Mouse (Mus musculus): ENCODE measurements around the gene Dip2b.

The Dip2b gene

DNA sequence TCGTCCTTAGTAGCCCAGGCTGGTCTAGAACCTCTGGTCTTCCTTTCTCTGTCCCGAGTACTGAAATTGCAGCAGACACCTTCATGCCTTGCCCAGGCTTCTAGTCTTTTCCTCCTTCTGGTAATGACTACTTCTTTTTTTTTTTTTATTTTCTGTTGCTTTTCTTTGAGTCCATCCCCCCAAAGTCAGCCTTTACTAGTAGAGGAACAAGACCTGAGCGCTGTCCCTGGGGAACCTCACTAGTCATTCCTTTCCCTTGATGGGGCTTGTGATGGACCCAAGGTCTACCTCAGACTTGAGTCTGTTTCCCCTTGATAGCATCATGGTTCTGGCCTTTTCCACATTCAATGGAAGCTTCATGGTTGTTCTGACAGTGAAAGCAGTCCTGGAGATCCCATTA, 179.6 kb downstream of the Dip2b start:
- DNase-seq (ENCODE audit: low read depth, low spot score), result no peak

DNA sequence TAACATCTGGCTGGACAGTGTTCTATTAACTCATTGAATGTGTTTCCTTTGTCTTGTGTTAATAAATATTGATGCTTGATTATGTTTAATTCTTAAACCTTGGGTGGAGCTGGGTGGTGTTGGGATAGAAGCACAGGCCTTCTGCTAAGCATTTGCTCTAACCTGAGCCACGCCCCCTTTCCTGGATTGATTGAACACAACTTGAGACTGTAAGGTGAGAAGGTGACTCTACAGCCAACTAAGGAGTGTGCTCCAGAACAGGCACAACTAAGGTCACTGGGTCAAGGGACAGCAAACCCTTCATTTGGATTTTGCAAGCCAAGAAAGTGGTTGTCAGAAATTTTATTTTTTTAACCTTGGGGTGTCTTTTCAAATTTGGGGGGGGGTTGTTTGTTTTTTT, 180.9 kb downstream of the Dip2b start:
- DNase-seq (ENCODE audit: low read depth, low spot score), result no peak

DNA sequence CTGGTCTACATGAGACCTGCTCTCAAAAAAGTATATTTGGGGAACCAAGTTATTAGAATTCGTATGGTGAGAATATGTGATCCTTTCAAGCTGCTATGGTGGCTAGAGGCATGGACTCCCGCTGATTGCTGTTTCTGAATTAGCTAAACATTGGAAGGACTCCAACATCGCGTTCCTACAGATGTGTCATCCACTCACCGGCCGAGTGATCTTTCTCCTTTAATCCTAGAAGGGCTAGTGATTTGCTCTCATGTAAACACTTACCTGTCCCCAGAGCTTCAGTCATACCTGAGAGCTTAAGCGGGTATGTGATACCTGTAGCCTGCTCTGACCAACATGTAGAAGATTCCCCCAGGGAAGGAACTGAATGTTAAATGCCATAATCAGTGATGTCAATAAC, 182.5 kb downstream of the Dip2b start:
- no peak for DNase-seq (ENCODE audit: low read depth, low spot score)

DNA sequence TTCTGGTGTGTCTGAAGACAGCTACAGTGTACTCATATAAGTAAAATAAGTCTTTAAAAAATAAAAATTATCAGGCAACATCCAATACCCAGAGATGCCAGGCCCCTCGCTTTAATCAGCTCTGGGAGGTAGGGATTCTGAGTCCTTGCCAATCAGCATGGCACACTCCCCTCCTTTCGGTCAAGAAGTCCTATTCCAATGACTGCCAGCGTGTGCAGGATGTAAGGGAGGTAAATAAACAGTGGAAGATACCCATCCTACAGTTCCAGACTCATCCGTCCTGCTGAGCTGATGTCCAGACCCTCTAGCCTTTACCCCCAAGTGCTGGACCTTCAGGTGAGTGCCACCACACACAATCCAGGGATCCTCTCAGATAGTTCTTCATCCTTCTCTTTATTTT, 186.9 kb downstream of the Dip2b start:
- no peak for DNase-seq (ENCODE audit: low read depth, low spot score)

DNA sequence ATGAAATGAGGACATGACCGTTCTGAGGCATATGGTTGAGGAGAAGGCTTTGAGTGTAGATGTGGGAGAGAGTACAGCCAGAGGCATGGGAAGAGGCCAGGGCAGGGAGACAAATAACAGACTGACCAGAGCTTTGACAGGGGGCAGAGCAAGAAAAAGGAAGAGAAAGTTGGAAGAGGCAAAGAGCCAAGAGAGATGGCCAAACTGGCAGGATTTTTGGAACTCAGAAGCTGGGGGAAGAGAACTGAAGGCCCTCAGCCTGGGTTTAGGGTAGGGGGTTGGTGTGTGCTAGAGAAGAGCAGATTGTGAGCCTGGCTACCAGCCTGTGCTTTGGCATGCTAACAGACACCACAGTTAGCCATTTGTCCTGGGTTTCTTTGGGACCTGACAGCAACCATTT, 187.4 kb downstream of the Dip2b start:
- no peak for DNase-seq (ENCODE audit: low read depth, low spot score)

DNA sequence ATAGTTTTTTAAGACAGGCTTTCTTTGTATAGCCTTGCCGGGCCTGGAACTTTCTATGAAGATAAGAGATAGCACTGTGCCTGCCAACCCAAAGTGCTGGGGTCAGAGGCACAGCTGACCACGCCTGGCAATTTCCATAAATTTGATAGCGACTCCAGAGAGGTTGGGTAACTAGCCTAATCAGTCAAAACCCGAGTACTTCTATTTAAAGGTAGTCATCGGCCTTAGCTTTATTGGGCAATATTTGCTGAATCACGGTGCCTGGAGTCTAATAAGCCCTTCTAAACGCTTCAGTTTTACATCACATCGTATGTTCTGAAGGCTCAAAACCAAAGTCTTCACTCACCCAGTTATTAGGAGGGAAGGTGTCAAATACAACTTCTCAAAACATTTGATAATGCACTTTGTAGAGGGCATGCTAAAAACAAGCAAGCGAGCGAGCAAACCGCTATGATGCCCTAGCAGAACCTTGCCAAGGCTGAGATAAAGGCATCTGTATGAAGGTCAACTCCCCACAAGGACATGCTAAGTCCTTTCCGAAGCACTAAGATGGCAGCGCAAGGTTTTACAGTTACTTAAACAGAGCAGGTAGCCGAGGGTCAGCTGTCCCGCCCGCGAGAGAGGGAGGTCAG, 188.7 kb downstream of the Dip2b start:
- DNase-seq (ENCODE audit: low read depth, low spot score), result no peak

DNA sequence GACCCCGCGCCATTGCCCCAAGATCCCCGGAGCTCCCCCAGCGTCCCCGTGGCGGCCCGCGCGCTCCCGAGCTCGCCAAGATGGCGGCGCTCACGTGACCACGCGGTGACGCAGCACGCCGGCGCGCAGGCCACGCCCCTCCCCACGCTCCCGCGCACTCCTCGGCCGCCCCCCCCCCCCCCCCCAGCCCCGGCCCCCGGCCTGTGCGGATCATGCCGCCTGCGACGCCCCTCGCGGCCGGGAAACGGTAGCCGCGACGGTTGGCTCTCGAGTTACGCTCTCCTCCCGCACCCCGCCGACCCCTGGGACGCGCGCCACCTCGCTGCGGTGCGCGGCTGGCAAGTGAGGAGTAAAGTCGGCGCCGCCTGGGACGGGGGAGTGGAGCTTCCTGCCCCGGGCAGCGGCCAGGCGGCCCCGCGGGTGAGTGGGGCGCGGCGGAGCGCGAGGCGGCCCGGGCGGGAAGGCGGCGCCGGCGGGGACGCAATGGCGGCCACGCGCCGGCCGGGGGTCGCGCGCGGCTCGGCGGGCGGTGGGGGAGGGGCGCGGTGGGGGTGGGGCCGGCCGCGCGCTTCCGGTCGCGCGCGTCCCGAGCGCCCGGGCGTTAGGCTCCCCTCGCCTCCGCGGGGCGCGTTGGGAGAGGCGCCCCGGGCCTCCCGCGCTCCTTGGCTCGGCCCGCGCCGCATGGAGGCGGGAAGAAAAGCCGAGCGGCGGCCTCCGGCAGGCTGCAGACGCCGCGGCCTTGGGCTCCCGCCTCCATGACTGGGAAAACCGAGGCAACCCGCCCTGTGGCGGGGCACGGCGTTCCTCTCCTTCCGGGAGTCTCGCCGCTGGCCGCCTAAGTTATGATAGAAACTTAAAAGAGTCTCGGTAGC, 189.4 kb downstream of the Dip2b start, which contains the start of gene Atf1:
Gene Atf1 (plus strand): TSS at position 157 of the 872 bp plus-strand sequence.
- no peak for DNase-seq (ENCODE audit: low read depth, low spot score)

DNA sequence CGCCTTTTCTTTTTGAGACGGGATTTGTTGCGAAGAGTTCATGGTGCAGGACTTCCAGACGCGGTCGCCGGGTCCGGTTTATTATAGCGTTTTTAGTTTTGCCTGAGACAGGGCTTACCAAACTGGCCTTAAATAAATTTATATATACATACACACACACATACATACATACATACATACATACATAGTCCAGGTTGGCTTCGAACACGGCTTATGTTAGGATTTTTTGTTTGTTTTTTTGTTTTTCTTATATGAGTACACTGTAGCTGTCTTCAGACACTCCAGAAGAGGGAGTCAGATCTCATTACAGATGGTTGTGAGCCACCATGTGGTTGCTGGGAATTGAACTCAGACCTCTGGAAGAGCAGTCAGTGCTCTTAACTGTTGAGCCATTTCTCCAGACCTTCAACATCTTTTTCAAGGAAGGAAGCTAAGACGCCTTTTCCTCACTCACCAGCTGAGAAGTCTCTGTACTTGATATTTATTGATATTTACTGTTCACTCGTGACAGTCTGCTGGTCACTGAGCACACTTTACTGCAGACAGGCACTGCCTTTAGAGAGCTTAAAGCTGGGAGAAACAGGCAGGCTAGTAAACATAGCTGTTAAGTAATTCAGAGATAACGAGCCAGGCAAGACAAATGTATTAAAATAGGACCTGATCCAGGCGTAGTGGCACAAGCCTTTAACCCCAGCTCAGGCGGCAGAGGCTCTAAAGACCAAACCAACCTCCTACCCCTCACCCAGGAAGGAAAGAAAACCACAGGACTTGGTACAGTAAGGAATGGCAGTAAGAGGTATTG, 190.3 kb downstream of the Dip2b start:
- DNase-seq (ENCODE audit: low read depth, low spot score), result no peak

DNA sequence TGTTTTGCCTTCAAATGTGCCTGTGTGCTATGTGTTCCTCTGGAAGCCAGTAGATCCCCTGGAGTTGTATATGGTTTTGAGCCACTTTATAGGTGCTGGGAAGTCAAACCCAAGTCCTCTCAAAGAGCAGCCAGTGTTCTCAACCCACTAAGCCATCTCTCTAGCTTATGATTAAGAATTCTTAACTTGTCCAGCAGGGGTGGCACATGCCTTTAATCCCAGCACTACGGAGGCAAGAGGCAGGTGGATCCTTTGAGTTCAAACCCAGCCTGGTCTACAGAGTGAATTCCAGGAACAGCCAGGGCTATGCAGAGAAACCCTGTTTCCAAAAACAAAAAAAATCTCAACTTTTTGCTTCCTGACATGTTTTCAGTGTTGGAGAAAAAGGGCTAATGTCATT, 192.2 kb downstream of the Dip2b start:
- DNase-seq (ENCODE audit: low read depth, low spot score), result no peak

DNA sequence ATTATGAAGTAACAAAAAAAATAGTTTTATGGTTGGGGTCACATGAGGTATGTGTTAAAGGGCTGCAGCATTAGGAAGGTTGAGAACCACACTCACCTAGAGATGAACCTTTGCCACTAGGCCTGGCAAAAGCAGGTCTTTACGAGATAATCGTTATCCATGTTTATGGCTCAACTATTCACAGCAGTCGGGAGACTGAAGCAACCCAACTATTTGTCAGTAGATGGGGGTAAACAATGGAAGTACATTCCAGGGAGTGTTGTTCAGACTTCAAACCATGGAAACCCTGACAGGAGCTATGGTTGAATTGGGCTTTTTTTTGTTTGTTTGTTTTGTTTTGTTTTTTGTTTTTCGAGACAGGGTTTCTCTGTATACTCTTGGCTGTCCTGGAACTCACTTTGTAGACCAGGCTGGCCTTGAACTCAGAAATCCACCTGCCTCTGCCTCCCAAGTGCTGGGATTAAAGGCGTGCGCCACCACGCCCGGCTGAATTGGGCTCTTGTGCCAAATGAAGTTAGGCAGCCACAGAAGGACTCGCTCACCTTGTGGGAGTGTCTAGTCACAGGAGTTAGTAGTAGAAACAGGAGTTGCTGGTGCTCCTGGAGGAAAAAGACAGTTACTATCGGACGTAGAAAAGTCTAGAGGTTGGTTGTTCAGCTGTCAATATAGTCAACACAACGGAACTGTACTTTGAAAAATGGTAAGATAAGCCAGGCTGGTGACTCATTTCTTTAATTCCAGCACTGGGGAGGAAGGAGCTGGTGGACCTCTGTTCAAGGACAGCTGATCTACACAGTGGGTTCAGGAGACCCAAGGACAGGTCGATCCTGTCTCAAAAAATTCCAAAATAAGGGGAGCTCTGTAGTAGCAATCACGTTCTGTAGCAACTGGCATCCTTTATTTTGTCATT, 193.4 kb downstream of the Dip2b start:
- no peak for DNase-seq (ENCODE audit: low read depth, low spot score)

DNA sequence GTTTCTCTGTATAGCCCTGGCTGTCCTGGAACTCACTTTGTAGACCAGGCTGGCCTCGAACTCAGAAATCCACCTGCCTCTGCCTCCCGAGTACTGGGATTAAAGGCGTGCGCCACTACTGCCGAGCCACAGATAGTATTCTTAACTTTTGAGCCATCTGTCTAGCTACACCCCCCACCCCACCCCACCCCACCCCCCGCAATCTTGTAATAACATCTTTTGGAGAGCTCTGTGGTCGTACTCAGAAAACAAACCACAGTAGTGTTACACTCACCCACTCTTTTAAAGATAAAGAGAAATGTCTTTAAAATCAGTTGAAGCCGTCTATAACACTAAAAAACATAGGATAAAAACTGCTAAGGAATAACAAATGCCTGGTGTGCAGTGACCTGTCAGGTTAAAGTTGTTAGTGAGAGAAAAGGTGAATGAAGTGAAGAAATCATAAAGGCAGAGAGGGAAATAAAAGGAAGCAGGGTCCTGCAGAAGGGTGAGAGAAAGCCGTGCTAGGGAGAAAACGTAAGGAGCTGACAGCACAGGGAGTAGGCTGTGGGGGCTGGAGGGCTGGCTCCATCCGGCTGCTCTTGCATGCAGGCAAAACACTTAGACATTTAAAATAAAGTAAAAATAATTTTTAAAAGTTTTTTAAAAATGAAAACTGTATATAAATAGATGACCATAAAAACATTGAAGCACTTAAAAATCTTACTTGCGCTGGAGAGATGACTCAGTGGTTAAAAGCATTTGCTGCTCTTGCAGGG, 196.9 kb downstream of the Dip2b start:
- peak; percentile 64 for DNase-seq (ENCODE audit: low read depth, low spot score)

DNA sequence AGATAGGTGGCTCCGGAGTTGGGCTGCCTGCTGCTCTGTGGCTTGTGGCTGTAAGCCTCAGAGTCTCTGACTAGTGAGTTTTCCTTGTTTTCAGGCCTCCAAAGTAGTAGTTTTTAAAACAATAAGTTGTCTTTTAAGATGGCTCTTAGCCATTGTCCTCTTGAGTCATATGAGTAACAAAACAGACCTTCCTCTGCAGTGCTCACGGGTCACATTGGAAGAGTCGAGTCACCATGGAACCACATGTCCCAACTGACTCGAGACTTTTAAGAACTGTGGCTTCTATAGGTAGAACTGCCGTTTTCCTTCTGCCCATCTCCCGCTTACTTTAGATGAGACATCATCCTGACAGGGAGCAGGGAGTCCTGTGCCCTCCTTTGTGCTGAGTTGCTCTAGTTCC, 198.5 kb downstream of the Dip2b start:
- DNase-seq (ENCODE audit: low read depth, low spot score), result no peak

DNA sequence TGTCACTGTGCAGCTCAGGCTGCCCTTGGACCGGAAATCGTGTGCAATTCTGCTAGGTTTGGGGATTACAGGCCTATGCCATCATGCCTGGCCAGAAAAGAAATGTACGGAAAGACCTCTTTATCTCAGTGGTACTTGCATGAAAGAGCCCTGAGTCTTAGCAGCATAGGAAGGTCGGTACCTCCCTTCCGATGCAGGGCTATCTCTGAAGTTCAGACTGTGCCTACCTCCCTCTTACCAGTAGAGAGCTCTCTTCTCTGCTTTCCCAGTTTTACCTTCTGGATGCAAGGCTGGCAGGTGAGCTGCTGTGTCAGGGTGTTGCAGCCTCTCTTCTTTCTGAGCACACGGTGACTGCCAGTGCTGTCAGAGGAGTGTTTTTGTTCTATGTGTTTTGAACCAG, 203.3 kb downstream of the Dip2b start:
- no peak for DNase-seq (ENCODE audit: low read depth, low spot score)

DNA sequence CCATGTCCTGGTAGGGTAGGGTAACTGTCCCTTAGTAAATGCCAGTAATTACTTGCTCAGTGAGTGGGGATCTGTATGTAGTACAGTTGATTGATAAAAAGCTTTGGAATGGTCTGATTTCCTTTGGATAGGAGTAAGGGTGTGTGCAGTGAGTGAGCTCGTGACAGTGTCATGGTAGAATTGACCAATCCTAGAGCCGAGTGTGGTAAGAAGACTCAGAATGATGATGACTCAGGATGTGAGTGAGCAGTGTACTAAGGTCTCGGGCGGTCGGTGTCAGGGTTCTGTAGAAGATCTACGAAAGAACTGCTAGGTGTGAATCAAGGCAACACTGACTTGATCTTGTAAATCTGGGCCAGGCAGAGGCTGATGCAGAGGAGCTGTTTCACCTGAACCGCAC, 207.5 kb downstream of the Dip2b start:
- no peak for DNase-seq (ENCODE audit: low read depth, low spot score)

DNA sequence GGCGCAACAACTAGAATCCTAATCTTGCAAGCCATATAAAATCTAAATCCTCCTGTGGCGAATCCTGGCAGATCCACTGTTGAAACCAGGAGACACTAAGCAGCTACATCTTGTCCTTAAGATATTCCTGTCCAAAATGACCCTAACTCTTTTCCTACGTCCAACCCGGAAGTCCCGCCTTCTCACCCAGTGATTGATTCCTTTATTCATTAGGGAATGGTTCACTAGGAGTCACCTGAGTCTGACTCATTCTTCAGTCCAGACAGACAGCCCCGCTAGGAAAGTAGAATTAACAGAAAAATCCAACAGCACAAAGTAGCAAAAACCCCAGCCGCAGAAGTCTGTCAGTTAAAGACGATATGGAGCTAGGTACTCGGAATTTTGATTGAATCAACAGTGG, 208.8 kb downstream of the Dip2b start:
- no peak for DNase-seq (ENCODE audit: low read depth, low spot score)

DNA sequence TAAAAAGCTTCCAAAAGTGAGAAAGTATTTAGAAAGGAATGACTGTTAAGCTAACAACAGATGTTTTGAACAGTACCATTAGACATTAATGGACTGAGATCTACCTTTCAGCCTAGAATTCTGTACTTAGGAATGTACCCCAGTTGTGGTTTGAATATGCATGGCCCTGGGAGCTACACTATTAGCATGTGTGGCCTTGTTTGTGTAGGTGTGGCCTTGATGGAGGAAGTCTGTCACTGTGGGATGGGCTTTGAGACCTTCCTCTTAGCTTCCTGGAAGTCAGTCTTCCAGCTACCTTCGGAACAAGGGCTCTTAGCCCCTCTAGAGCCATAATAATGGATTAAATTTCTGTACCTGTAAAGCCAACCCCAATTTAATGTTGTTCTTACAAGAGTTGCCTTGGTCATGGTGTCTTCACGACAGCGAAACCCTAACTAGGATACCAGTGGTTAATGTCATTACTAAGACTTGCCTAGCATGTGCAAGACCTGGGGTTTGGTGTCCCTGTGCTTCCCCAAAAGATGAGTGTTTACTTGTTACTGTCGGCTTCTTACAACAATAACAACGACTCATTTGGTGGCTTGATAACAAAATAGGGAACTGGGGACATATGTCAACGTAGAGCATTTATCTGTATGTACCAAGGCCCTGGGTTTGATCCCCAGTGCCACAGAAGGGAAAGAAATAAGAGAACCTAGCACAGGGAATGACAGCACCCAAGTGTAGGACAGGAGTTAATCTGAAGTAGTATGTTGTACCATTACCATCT, 210.4 kb downstream of the Dip2b start:
- no peak for DNase-seq (ENCODE audit: low read depth, low spot score)

DNA sequence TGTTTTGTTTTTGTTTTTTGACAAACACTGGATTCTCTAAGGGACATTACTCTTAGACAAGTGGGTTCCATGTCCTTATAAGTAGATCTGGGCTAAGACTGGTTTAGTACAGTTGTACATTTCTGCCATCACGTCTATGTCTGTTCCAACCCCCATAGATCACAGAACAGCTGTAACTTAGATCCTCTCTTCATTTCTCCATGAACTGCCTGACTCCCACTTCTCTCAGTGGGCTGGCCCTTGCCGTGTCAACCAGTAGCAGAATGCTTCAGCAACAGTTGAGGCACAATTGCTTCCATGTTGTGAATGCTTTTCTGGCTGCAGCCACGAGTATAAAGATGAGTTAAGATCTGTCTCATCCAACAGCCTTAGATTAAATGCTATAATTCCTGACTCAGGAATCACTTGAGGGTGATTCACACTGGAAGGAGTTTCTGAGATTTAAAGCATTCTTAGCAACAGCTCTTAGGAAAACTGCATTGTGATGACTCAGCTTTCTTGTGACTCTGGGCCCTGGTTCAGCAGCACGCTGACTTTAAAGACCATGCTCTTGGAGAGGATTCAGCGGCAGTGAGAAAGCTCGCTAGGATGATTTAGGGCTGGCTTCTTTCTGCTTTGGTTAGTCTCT, 212.8 kb downstream of the Dip2b start:
- peak; percentile 71 for DNase-seq (ENCODE audit: low read depth, low spot score)

DNA sequence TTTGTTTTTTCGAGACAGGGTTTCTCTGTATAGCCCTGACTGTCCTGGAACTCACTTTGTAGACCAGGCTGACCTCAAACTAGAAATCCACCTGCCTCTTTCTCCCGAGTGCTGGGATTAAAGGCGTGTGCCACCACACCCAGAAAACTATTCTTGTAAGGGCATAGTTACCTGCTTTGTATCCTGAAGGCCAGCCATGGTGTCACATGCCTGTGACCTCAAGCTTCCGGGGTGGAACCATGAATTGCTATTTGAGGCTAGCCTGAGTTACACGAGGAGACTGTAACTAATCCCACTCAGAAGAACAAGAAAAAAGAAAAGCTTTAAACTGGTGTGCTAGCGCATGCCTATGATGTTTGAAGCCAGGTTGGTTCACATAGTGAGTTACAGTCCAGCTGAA, 217.9 kb downstream of the Dip2b start:
- no peak for DNase-seq (ENCODE audit: low read depth, low spot score)

DNA sequence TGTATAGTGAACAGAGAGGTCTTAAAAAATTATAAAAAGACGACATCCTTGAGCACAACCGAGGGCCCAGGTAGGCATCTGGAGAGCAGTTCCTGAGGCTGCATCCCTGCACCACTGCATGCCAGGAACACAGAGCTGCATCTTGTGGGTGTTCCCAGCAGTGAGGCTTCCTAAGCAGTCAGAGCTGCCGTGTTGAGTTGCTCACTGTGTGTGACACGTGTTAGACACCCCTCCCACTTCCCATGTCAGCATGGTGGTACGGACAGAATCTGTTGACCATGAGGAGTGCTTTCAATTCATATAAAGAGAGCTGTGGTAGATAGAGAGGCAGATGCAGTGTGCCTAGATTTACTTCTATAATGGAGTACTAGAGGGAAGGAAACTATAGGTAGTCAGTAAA, 218.8 kb downstream of the Dip2b start:
- no peak for DNase-seq (ENCODE audit: low read depth, low spot score)
